In the genomic region with DNA sequence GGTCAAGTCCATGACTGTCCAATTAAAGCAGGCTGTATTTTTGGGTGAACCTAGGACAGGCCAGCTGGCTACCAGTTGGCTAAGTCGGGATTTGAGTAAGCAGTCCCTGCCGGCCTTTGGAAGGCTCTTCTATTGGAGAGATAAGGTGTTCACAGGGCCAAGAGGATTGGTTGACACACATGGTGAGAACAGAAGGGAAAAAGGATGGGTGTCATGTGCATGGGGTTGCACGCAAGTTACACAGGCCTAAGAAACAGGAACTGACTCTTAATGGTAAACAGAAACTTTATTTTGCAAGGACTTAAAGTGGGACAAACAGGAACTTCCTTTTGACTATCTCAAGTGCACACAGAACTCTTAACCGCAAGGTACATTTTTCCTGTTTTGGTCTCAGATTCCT, we compare ENCODE assay signal across 17 mouse cellular contexts. TPM values are rescaled to one million over a fixed set of nuclear protein-coding genes. Genes with fewer than 3 reads are reported as not detected.
A peak's percentile ranks its signal among the peaks of the same experiment; 100 is the strongest.
DNase-seq lines count a peak whose midpoint lies in the region; ATAC-seq and TF ChIP-seq lines count a peak whose summit lies in the region.
"Had no signal": no experiment of that assay in that cellular context is flagged by ENCODE, and none has a peak within 500 bp of the region (broad histone marks: within the 10 kb centered on the region; RNA-seq: fewer than 3 reads in every experiment).

No protein-coding gene starts in this region.

- peaks cover 6% of the 10 kb centered on the region for H3K36me3 ChIP-seq in small intestine, adult 2 months (ENCODE audit: control insufficient read depth, insufficient read depth, low read length)

- 49% methylated on average over 4 of the region's 4 CpGs for WGBS in small intestine, adult 2 months

- H3K4me1 ChIP-seq in brown adipose tissue, adult 24 weeks (ENCODE audit: control insufficient read depth, insufficient read depth, insufficient read length, low read length) = peaks cover 2% of the 10 kb centered on the region; the same call in 1 of the 2 replicates
- H3K4me1 ChIP-seq in small intestine, adult 2 months (ENCODE audit: control insufficient read depth, insufficient read depth, insufficient read length, low read length) = peaks cover 24% of the 10 kb centered on the region; the same call in 1 of the 2 replicates

- no peak for ATAC-seq in cerebellum, adult (ENCODE audit: insufficient number of reproducible peaks, low FRiP score, low TSS enrichment)
- ATAC-seq: forebrain, postnatal 0 days had no signal

- no peak for TF ChIP-seq POLR2A in small intestine, adult 2 months (IDR thresholded peaks at IDR 0.05; ENCODE audit: low read depth, low read length)

- no peaks in the 10 kb centered on the region for H3K27me3 ChIP-seq in small intestine, adult 2 months (ENCODE audit: control insufficient read depth, insufficient read depth, low read length)
- H3K27me3 ChIP-seq: limb, embryonic 13.5 days had no signal

- 0 out of 2 replicates have a peak overlapping the region, but pooled peaks have one; percentile 37 for H3K27ac ChIP-seq in brown adipose tissue, adult 24 weeks (replicated peaks; ENCODE audit: low read depth, low read length)
- peak overlapping the region; percentile 76 for H3K27ac ChIP-seq in small intestine, adult 2 months (ENCODE audit: insufficient read depth, low read depth, low read length)
- H3K27ac ChIP-seq: heart, embryonic 13.5 days; left cerebral cortex, adult 2 months; limb, embryonic 13.5 days had no signal

- no peak for TF ChIP-seq CTCF in small intestine, adult 2 months (IDR thresholded peaks at IDR 0.05; ENCODE audit: extremely low read depth, insufficient read length, insufficient replicate concordance, low read depth, low read length)

- H3K4me3 ChIP-seq in brown adipose tissue, adult 24 weeks (ENCODE audit: insufficient read depth, low read depth, low read length) = no peak overlapping the region
- no peak overlapping the region for H3K4me3 ChIP-seq in small intestine, adult 2 months (ENCODE audit: low read depth, low read length)
- H3K4me3 ChIP-seq: heart, embryonic 13.5 days; left cerebral cortex, adult 2 months; limb, embryonic 13.5 days had no signal

- peak; percentile 48 to 56 for DNase-seq in lung, adult 18-20 months
- no peak for DNase-seq in lung, postnatal 10 days
- peak; percentile 58 for DNase-seq in lung, postnatal 25 days (ENCODE audit: low spot score)
- no peak for DNase-seq in kidney, adult 9 months
- DNase-seq in urinary bladder, postnatal 10 days (ENCODE audit: low spot score) = no peak
- DNase-seq: cerebellum, adult 2 months; forebrain, postnatal 0 days; gastrocnemius, postnatal 10 days; kidney, adult 2 months; thymus, postnatal 4 days had no signal

RNA-seq across cellular contexts. Expression of gene Zbtb39, which starts 2.4 kb away (rescaled TPM):
- 2.7 and 3.3 TPM in 2 replicates for polyA plus RNA-seq in brown adipose tissue, adult 24 weeks (2012; ENCODE audit: insufficient read depth, insufficient read length, missing spikeins)
- polyA plus RNA-seq in small intestine, adult 2 months (2012; rRNA removed) = 2.9 and 6.7 TPM in 2 replicates

RNA-seq across cellular contexts. Expression of gene Tac2, which starts 12.6 kb away (rescaled TPM):
- polyA plus RNA-seq in brown adipose tissue, adult 24 weeks (2012; ENCODE audit: insufficient read depth, insufficient read length, missing spikeins) = not detected in 2 replicates
- polyA plus RNA-seq in small intestine, adult 2 months (2012; rRNA removed) = 0.27 TPM in 1 of 2 replicates, not detected in the other
- polyA plus RNA-seq: hindbrain, embryonic 11.5 days; kidney, adult 2 months had no signal

RNA-seq across cellular contexts. Expression of gene Gpr182, which starts 14.6 kb away (rescaled TPM):
- 1.5 TPM in 2 replicates for polyA plus RNA-seq in brown adipose tissue, adult 24 weeks (2012; ENCODE audit: insufficient read depth, insufficient read length, missing spikeins)
- 0.70 and 2.3 TPM in 2 replicates for polyA plus RNA-seq in small intestine, adult 2 months (2012; rRNA removed)

RNA-seq across cellular contexts. Expression of gene Rdh1, which starts 22.6 kb away (rescaled TPM):
- polyA plus RNA-seq in brown adipose tissue, adult 24 weeks (2012; ENCODE audit: insufficient read depth, insufficient read length, missing spikeins) = not detected in 2 replicates
- not detected in 2 replicates for polyA plus RNA-seq in small intestine, adult 2 months (2012; rRNA removed)
- polyA plus RNA-seq: forebrain, postnatal 0 days; heart, embryonic 13.5 days; limb, embryonic 13.5 days had no signal

RNA-seq across cellular contexts. Expression of gene Rdh16f1, which starts 22.7 kb away (rescaled TPM):
- polyA plus RNA-seq in brown adipose tissue, adult 24 weeks (2012; ENCODE audit: insufficient read depth, insufficient read length, missing spikeins) = not detected in 2 replicates
- not detected in 2 replicates for polyA plus RNA-seq in small intestine, adult 2 months (2012; rRNA removed)
- polyA plus RNA-seq: forebrain, postnatal 0 days; heart, embryonic 13.5 days; hindbrain, embryonic 11.5 days; limb, embryonic 13.5 days had no signal

Comparison
In these comparisons a context has a peak if more than half of its experiments do, and no peak if none do; other contexts are left out.
1. DNase-seq: peak in lung, adult 18-20 months (2 of 2) and lung, postnatal 25 days (single experiment); none in lung, postnatal 10 days (single experiment), kidney, adult 9 months (single experiment) and urinary bladder, postnatal 10 days (single experiment).